Mouse (Mus musculus) layer of hippocampus, adult 2 months (tissue): ENCODE measurements around the gene Cyp4x1. TPM values are rescaled to one million over a fixed set of nuclear protein-coding genes. Genes with fewer than 3 reads are reported as not detected.

ENCODE experiments used
- DNase-seq, 2 experiments: peaks; one replicate each; pipeline ENCODE4 v3.0.0; 2022; ENCODE audit warnings: low spot score in 2 of 2
- H3K27ac ChIP-seq: fragments of 200-600 bp; 2 replicates; pipeline ENCODE4 v1.8.1; 2022
- H3K4me3 ChIP-seq: fragments of 200-600 bp; 2 replicates; pipeline ENCODE4 v1.8.1; 2022; ENCODE audit warnings: mild to moderate bottlenecking
- CTCF ChIP-seq: fragments of 200-600 bp; conservative IDR thresholded peaks from 2 replicates; pipeline ENCODE4 v1.8.1; 2022; ENCODE audit warnings: antibody characterized with exemption, mild to moderate bottlenecking, moderate library complexity
- total RNA-seq, 2 experiments: library from RNA; stranded (reverse); gene quantifications; 2 replicates each; pipeline ENCODE4 v1.2.3; 2021

Gene Cyp4x1
- total RNA-seq, 2 experiments from 2014 or later = 8.2 to 8.3 TPM

DNA sequence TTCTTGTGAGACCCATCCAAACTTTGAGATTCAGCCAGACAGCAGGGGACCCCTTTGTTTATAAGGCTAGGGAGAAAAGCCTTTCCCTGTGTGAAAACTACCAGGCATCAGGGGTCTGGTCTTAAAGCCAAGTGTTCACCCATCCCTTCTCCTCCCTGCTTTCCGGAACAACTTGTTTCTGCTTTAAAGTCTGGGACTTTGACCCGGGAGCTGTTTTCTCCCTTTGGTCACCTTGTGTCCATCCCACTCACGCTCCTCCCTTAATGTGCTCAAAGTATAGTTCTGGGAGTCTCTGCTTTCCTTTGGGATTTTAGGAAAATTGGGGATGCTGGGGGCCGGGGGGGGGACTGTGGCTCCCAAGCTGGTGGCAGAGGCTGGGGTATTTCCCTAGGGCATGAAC, 47.8 kb downstream of the Cyp4x1 start:
- no peak for DNase-seq

GRCm38 (mm10) chr4:115085522-115086095, 48.5 kb downstream of the Cyp4x1 start:
- no peak overlapping the region for H3K27ac ChIP-seq
- DNase-seq = peak; percentile 29 to 63
- TF ChIP-seq CTCF = peak; percentile 89

More for the DNA sequence above, 47.8 kb downstream of the Cyp4x1 start:
- Histone ChIP-seq H3K4me3 (no peak overlapping the region), H3K27ac (no peak overlapping the region)
- TF ChIP-seq CTCF = no peak

GRCm38 (mm10) chr4:115083031-115083430, 51.0 kb downstream of the Cyp4x1 start:
- H3K27ac ChIP-seq = no peak overlapping the region
- no peak overlapping the region for H3K4me3 ChIP-seq
- TF ChIP-seq CTCF = no peak
- no peak for DNase-seq

More at GRCm38 (mm10) chr4:115085522-115086095, 48.5 kb downstream of the Cyp4x1 start:
- no peak overlapping the region for H3K4me3 ChIP-seq

DNA sequence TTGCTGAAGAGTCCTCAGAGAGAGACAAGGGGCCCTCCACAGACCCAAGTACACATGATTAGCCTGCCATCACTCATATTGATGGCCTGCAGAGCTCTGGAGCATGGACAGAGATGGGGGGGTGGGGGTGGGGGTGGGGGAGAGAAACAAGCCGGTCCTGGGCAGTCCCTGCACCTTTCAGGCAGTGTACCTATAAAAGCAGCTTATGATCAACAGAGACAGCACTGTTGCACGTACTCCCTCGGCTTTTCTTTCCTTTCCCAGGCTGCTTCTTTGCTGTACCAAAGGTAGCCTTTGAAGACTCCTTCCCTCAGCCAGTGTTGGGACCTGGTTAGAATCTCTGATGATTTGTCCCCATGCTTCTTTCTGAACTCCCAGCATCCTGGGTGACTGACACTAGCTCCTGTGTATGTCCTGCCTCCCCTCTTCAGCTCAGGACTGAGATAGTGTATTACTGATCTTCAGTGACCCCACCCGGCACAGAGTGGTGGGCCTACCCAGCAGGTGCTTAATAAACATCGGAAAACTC, 54.2 kb downstream of the Cyp4x1 start:
- no peak overlapping the region for H3K4me3 ChIP-seq
- TF ChIP-seq CTCF = no peak
- DNase-seq = no peak
- no peak overlapping the region for H3K27ac ChIP-seq

- H3K4me3 ChIP-seq = no peak overlapping the region
- H3K27ac ChIP-seq = no peak overlapping the region
- no peak for TF ChIP-seq CTCF
- DNase-seq = no peak
Measured at GRCm38 (mm10) chr4:115078892-115079820, 54.9 kb downstream of the Cyp4x1 start.

GRCm38 (mm10) chr4:115075204-115075915, 58.7 kb downstream of the Cyp4x1 start:
- DNase-seq = no peak
- TF ChIP-seq CTCF = no peak
- Histone ChIP-seq H3K4me3 (no peak overlapping the region), H3K27ac (peak overlapping the region; percentile 39; the same call in 1 of the 2 replicates)

GRCm38 (mm10) chr4:115074789-115075188, 59.3 kb downstream of the Cyp4x1 start:
- no peak for DNase-seq
- Histone ChIP-seq H3K4me3 (no peak overlapping the region), H3K27ac (peak overlapping the region; percentile 39; the same call in 1 of the 2 replicates)
- no peak for TF ChIP-seq CTCF

GRCm38 (mm10) chr4:115071668-115072067, 62.4 kb downstream of the Cyp4x1 start:
- Histone ChIP-seq H3K27ac (no peak overlapping the region), H3K4me3 (no peak overlapping the region)
- TF ChIP-seq CTCF = peak; percentile 38
- no peak for DNase-seq

GRCm38 (mm10) chr4:115063518-115064239, 70.4 kb downstream of the Cyp4x1 start:
- DNase-seq = no peak
- Histone ChIP-seq H3K4me3 (peak overlapping the region; percentile 56), H3K27ac (no peak overlapping the region)
- no peak for TF ChIP-seq CTCF

DNA sequence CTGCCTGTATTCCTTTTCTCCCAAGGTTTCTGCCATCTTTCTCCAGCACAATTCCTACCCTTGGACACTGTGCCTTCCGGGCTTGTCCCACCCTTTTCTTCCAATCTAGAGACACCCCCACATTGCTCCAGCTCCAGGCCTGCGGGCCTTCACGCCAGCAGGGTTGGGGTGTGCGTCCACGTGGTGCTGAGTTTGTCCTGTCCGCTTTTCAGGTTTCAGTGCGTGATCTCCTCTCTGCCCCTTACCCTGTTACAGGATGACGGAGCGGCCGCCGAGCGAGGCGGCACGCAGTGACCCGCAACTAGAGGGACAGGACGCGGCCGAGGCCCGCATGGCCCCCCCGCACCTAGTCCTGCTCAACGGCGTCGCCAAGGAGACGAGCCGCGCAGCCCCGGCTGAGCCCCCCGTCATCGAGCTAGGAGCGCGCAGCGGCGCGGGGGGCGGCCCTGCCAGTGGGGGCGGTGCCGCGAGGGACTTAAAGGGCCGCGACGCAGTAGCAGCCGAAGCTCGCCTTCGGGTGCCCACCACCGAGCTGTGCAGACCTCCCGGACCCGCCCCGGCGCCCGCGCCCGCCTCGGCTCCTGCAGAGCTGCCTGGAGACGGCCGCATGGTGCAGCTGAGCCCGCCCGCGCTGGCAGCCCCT, 71.1 kb downstream of the Cyp4x1 start:
- 0 out of 2 replicates have a peak, but pooled peaks have one; percentile 6 for TF ChIP-seq CTCF
- Histone ChIP-seq H3K4me3 (peak overlapping the region; percentile 56), H3K27ac (peak overlapping the region; percentile 36; the same call in 1 of the 2 replicates)
- no peak for DNase-seq

- Histone ChIP-seq H3K4me3 (peak overlapping the region; percentile 56), H3K27ac (no peak overlapping the region)
- DNase-seq = no peak
- no peak for TF ChIP-seq CTCF
Measured at GRCm38 (mm10) chr4:115062540-115062874, 71.6 kb downstream of the Cyp4x1 start.

DNA sequence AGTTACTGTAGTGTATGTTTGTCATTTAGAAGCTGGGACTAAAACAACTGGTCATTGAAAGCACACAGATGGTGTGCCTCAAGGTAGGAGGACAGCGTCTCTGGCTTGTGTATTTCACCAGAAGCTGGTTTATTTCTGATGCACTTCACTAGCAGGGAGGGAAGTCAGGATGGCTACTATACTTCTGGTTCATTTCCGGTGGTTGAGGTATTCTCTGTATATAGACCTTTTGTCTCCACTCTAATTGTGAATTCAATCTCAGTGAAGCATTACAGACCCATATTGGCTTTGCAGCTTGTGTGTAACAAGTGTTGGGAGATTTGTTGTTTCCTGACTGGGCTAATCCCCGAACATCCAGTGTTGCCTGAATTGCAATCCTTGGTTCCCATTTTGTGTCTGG, 73.3 kb downstream of the Cyp4x1 start:
- Histone ChIP-seq H3K27ac (no peak overlapping the region), H3K4me3 (no peak overlapping the region)
- DNase-seq = no peak
- no peak for TF ChIP-seq CTCF
